Mouse (Mus musculus) cortical plate, adult 2 months (tissue): Measurements from ENCODE around the gene Tut1. TPM values are rescaled to one million over a fixed set of nuclear protein-coding genes. Genes with fewer than 3 reads are reported as not detected.

Experiments
- H3K27ac ChIP-seq: fragments of 200-500 bp; 2 replicates; pipeline ENCODE4 v1.5.1; 2012; ENCODE audit warnings: low read length, control low read depth, inconsistent platforms; ENCODE audit not compliant: insufficient read depth
- H3K4me1 ChIP-seq: fragments of 200-500 bp; 2 replicates; pipeline ENCODE4 v1.6.1; 2011; ENCODE audit warnings: low read length; ENCODE audit not compliant: control insufficient read depth, insufficient read depth
- H3K4me3 ChIP-seq: fragments of 200-500 bp; 2 replicates; pipeline ENCODE4 v1.5.1; 2011; ENCODE audit warnings: mild to moderate bottlenecking, low read length, control low read depth; ENCODE audit not compliant: insufficient read depth
- CTCF ChIP-seq: fragments of 200-500 bp; IDR thresholded peaks from 2 replicates; pipeline ENCODE4 v1.5.1; 2011; ENCODE audit warnings: mild to moderate bottlenecking, control low read depth, low read length; ENCODE audit not compliant: insufficient read depth; ENCODE audit errors: extremely low read depth
- POLR2A ChIP-seq: fragments of 200-500 bp; IDR thresholded peaks from 2 replicates; pipeline ENCODE4 v1.6.1; 2011; ENCODE audit warnings: mild to moderate bottlenecking, low read length, control low read depth; ENCODE audit not compliant: insufficient read depth; ENCODE audit errors: extremely low read depth
- polyA plus RNA-seq: library from polyadenylated mRNA; depleted of rRNA; stranded (reverse); fragments of >200 nt; gene quantifications from 2 replicates; pipeline ENCODE4 v1.2.3, GENCODE M21; 2012

The Tut1 gene
- polyA plus RNA-seq, 1 experiment: 20.0 TPM

GRCm38 (mm10) chr19:8975491-8975890, 21.8 kb downstream of the Tut1 start:
- H3K4me3 ChIP-seq: no peak overlapping the region
- H3K27ac ChIP-seq: no peak overlapping the region
- no peak for TF ChIP-seq CTCF
- TF ChIP-seq POLR2A: no peak
- no peaks in the 10 kb centered on the region for H3K4me1 ChIP-seq

GRCm38 (mm10) chr19:8976535-8976934, 22.9 kb downstream of the Tut1 start:
- Histone ChIP-seq H3K4me1 (no peaks in the 10 kb centered on the region), H3K27ac (no peak overlapping the region), H3K4me3 (no peak overlapping the region)
- TF ChIP-seq POLR2A (no peak), CTCF (peak; percentile 65)

GRCm38 (mm10) chr19:8980771-8981170, 27.1 kb downstream of the Tut1 start:
- H3K4me1 ChIP-seq: peaks cover 6% of the 10 kb centered on the region
- no peak overlapping the region for H3K27ac ChIP-seq
- no peak for TF ChIP-seq POLR2A
- no peak for TF ChIP-seq CTCF
- H3K4me3 ChIP-seq: no peak overlapping the region

GRCm38 (mm10) chr19:8981450-8982168, 28.0 kb downstream of the Tut1 start:
- peaks cover 6% of the 10 kb centered on the region for H3K4me1 ChIP-seq
- no peak overlapping the region for H3K4me3 ChIP-seq
- TF ChIP-seq CTCF: no peak
- H3K27ac ChIP-seq: no peak overlapping the region

GRCm38 (mm10) chr19:8982303-8983149, 28.9 kb downstream of the Tut1 start:
- H3K27ac ChIP-seq: no peak overlapping the region
- TF ChIP-seq POLR2A (no peak), CTCF (no peak)
- no peak overlapping the region for H3K4me3 ChIP-seq
- peaks cover 6% of the 10 kb centered on the region for H3K4me1 ChIP-seq

- H3K4me1 ChIP-seq: peaks cover 6% of the 10 kb centered on the region
Measured at GRCm38 (mm10) chr19:8983150-8983650, 29.6 kb downstream of the Tut1 start.

GRCm38 (mm10) chr19:8984255-8984868, 30.7 kb downstream of the Tut1 start:
- TF ChIP-seq POLR2A (no peak), CTCF (no peak)
- Histone ChIP-seq H3K4me3 (no peak overlapping the region), H3K4me1 (peaks cover 6% of the 10 kb centered on the region), H3K27ac (no peak overlapping the region)

More at GRCm38 (mm10) chr19:8983150-8983650, 29.6 kb downstream of the Tut1 start:
- Histone ChIP-seq H3K4me3 (no peak overlapping the region), H3K27ac (no peak overlapping the region)
- TF ChIP-seq POLR2A (no peak), CTCF (no peak)

- Histone ChIP-seq H3K27ac (no peak overlapping the region), H3K4me3 (no peak overlapping the region), H3K4me1 (peaks cover 8% of the 10 kb centered on the region)
- no peak for TF ChIP-seq POLR2A
- no peak for TF ChIP-seq CTCF
Measured at GRCm38 (mm10) chr19:8985891-8986290, 32.2 kb downstream of the Tut1 start.

GRCm38 (mm10) chr19:8987816-8988215, 34.2 kb downstream of the Tut1 start:
- Histone ChIP-seq H3K4me1 (peaks cover 8% of the 10 kb centered on the region), H3K27ac (no peak overlapping the region), H3K4me3 (no peak overlapping the region)
- TF ChIP-seq CTCF (no peak), POLR2A (no peak)
